Mouse (Mus musculus) B cell, adult 62 days (primary cell): ENCODE results near the gene Htr1a. TPM values are rescaled to one million over a fixed set of nuclear protein-coding genes. Genes with fewer than 3 reads are reported as not detected.

ENCODE experiments used
- total RNA-seq: library from RNA; stranded (reverse); gene quantifications from 4 replicates; pipeline ENCODE4 v1.2.4, GENCODE M21; 2023

Htr1a gene
- not detected in 4 replicates for total RNA-seq

GRCm38 (mm10) chr13:105443339-105443738 is at the start of gene Htr1a:
Htr1a (plus strand) TSS chr13:105443639.

Other genes starting within 250 kb of the Htr1a start
- 0.21 TPM in 1 of 4 replicates, not detected in the others for gene Rnf180, start 148.8 kb upstream of the Htr1a start, total RNA-seq